Mouse (Mus musculus): ENCODE measurements around the gene Odr4.

The Odr4 gene

GRCm38 (mm10) chr1:150392638-150393487 lies at the start of gene Odr4, which contains the start of gene Tpr:
Gene Odr4, minus strand, starts transcription at chr1:150393080.
Gene Tpr, plus strand, starts transcription at chr1:150392838.
- DNase-seq (ENCODE audit: inconsistent ontology term), result peak; percentile 100

- DNase-seq (ENCODE audit: inconsistent ontology term), result no peak
These were observed 48.9 kb upstream of the Odr4 start for GRCm38 (mm10) chr1:150441731-150442130.

GRCm38 (mm10) chr1:150438641-150439040 lies 45.8 kb upstream of the Odr4 start:
- no peak for DNase-seq (ENCODE audit: inconsistent ontology term)

GRCm38 (mm10) chr1:150426216-150426615 lies 33.3 kb upstream of the Odr4 start:
- DNase-seq (ENCODE audit: inconsistent ontology term), result no peak

GRCm38 (mm10) chr1:150425665-150426064 lies 32.8 kb upstream of the Odr4 start:
- no peak for DNase-seq (ENCODE audit: inconsistent ontology term)

GRCm38 (mm10) chr1:150418426-150418825 lies 25.5 kb upstream of the Odr4 start:
- DNase-seq (ENCODE audit: inconsistent ontology term), result no peak

- DNase-seq (ENCODE audit: inconsistent ontology term), result no peak
These were observed 23.1 kb upstream of the Odr4 start for GRCm38 (mm10) chr1:150416006-150416405.

- DNase-seq (ENCODE audit: inconsistent ontology term), result no peak
These were observed 17.1 kb upstream of the Odr4 start for GRCm38 (mm10) chr1:150409996-150410395.

GRCm38 (mm10) chr1:150407285-150407684 lies 14.4 kb upstream of the Odr4 start:
- no peak for DNase-seq (ENCODE audit: inconsistent ontology term)

- DNase-seq (ENCODE audit: inconsistent ontology term), result no peak
These were observed 11.7 kb upstream of the Odr4 start for GRCm38 (mm10) chr1:150404555-150404954.

- no peak for DNase-seq (ENCODE audit: inconsistent ontology term)
These were observed 11.0 kb upstream of the Odr4 start for GRCm38 (mm10) chr1:150403914-150404313.

GRCm38 (mm10) chr1:150396001-150396400 lies 3.1 kb upstream of the Odr4 start:
- DNase-seq (ENCODE audit: inconsistent ontology term), result no peak

- DNase-seq (ENCODE audit: inconsistent ontology term), result no peak
These were observed 590 bp upstream of the Odr4 start for GRCm38 (mm10) chr1:150393488-150393852.

- DNase-seq (ENCODE audit: inconsistent ontology term), result peak; percentile 16
These were observed 796 bp downstream of the Odr4 start for GRCm38 (mm10) chr1:150391931-150392637.

- no peak for DNase-seq (ENCODE audit: inconsistent ontology term)
These were observed 3.3 kb downstream of the Odr4 start for GRCm38 (mm10) chr1:150389390-150390129.

- DNase-seq (ENCODE audit: inconsistent ontology term), result no peak
These were observed 5.3 kb downstream of the Odr4 start for GRCm38 (mm10) chr1:150387572-150387971.

- no peak for DNase-seq (ENCODE audit: inconsistent ontology term)
These were observed 8.7 kb downstream of the Odr4 start for GRCm38 (mm10) chr1:150384138-150384537.

GRCm38 (mm10) chr1:150374247-150374646 lies 18.6 kb downstream of the Odr4 start:
- no peak for DNase-seq (ENCODE audit: inconsistent ontology term)

- no peak for DNase-seq (ENCODE audit: inconsistent ontology term)
These were observed 20.0 kb downstream of the Odr4 start for GRCm38 (mm10) chr1:150372895-150373294.

GRCm38 (mm10) chr1:150360864-150361263 lies 32.0 kb downstream of the Odr4 start:
- no peak for DNase-seq (ENCODE audit: inconsistent ontology term)

GRCm38 (mm10) chr1:150335111-150335510 lies 57.8 kb downstream of the Odr4 start:
- no peak for DNase-seq (ENCODE audit: inconsistent ontology term)

- no peak for DNase-seq (ENCODE audit: inconsistent ontology term)
These were observed 73.7 kb downstream of the Odr4 start, which contains the start of gene Pdc for GRCm38 (mm10) chr1:150319205-150319604. Gene Pdc, plus strand, starts transcription at chr1:150319417.
